In the genomic region with DNA sequence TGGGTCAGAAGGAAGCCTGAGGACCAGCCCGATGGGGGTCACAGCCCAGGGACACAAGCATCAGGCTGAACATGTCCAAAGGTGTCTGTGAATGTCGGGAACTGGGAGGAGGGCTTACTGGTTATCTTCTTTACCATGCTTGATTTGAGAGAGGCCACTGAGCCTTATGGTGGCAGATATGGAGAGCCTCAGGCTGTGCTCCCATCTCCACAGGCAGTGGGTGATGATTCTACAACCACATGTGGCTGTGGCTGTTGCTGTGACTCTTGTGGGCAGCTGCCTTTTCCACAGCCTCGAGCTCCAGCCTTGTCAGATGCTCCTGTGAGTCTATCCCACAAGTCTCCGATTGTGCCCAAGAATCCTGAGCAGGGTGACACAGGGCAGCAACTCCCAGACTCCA, we compare ENCODE assay signal across 23 mouse cellular contexts.
"Had no signal": no experiment of that assay in that cellular context is flagged by ENCODE, and none has a peak within 500 bp of the region (broad histone marks: within the 10 kb centered on the region; RNA-seq: fewer than 3 reads in every experiment).

No protein-coding gene starts in this region.

- H3K4me2 ChIP-seq: hindbrain, embryonic 14.5 days; kidney, embryonic 15.5 days; limb, embryonic 13.5 days; limb, embryonic 15.5 days; liver, embryonic 12.5 days had no signal

- H3K9me3 ChIP-seq: kidney, embryonic 15.5 days; limb, embryonic 13.5 days; limb, embryonic 15.5 days; liver, embryonic 12.5 days had no signal

- H3K27ac ChIP-seq: hindbrain, embryonic 14.5 days; kidney, embryonic 15.5 days; kidney, postnatal 0 days; limb, embryonic 13.5 days; limb, embryonic 15.5 days; liver, embryonic 12.5 days; liver, embryonic 14.5 days had no signal

- H3K9ac ChIP-seq: forebrain, postnatal 0 days; hindbrain, embryonic 14.5 days; kidney, embryonic 15.5 days; limb, embryonic 13.5 days; limb, embryonic 15.5 days; liver, embryonic 12.5 days; liver, embryonic 14.5 days had no signal

- DNase-seq: forebrain, postnatal 0 days; gastrocnemius, postnatal 14 days; gastrocnemius, postnatal 36 days; heart, adult 11 months; heart, postnatal 10 days; heart, postnatal 36 days; kidney, adult 11 months; kidney, adult 2 months; kidney, adult 9 months; kidney, postnatal 14 days; kidney, postnatal 36 days; layer of hippocampus, adult 9-11 months; layer of hippocampus, postnatal 36 days; left cerebral cortex, postnatal 4 days had no signal

- ATAC-seq: forebrain, postnatal 0 days; hindbrain, embryonic 16.5 days; intestine, embryonic 16.5 days; liver, embryonic 12.5 days had no signal

- H3K4me3 ChIP-seq: kidney, embryonic 15.5 days; limb, embryonic 13.5 days; limb, embryonic 15.5 days; liver, embryonic 12.5 days had no signal

- H3K27me3 ChIP-seq: kidney, embryonic 15.5 days; limb, embryonic 13.5 days; limb, embryonic 15.5 days; liver, embryonic 12.5 days had no signal

- H3K36me3 ChIP-seq: kidney, embryonic 15.5 days; limb, embryonic 13.5 days; limb, embryonic 15.5 days; liver, embryonic 12.5 days had no signal

- H3K4me1 ChIP-seq: limb, embryonic 15.5 days had no signal
